Mouse (Mus musculus) C2C12 (cell line): Measurements from ENCODE around the gene 4931406P16Rik.

Source experiments
- CEBPB ChIP-seq: IDR thresholded peaks from one replicate; pipeline ENCODE4 v1.6.1; 2011; ENCODE audit warnings: low read depth, mild to moderate bottlenecking, control low read depth, moderate library complexity
- CTCF ChIP-seq: IDR thresholded peaks from one replicate; pipeline ENCODE4 v1.5.1; 2011; ENCODE audit not compliant: control insufficient read depth, insufficient read depth, insufficient read length
- MAX ChIP-seq: IDR thresholded peaks from one replicate; pipeline ENCODE4 v1.6.1; 2011; ENCODE audit warnings: mild to moderate bottlenecking, control low read depth
- MYOG ChIP-seq: IDR thresholded peaks from one replicate; pipeline ENCODE4 v1.6.1; 2011; ENCODE audit not compliant: control insufficient read depth, insufficient read length; ENCODE audit errors: extremely low read depth
- USF1 ChIP-seq: IDR thresholded peaks from one replicate; pipeline ENCODE4 v1.6.1; 2011; ENCODE audit warnings: low read depth, mild to moderate bottlenecking, control low read depth, moderate library complexity

- TF ChIP-seq CTCF (no peak), MAX (no peak), CEBPB (no peak), USF1 (no peak), MYOG (no peak)
These were observed 58.2 kb downstream of the 4931406P16Rik start for GRCm38 (mm10) chr7:34255137-34255536.
